Mouse (Mus musculus) small intestine, adult 2 months (tissue): ENCODE measurements around the gene Ces1b.

ENCODE experiments used
- CTCF ChIP-seq: fragments of 200-500 bp; IDR thresholded peaks from 2 replicates; pipeline ENCODE4 v1.5.1; 2012; ENCODE audit warnings: low read depth, mild to moderate bottlenecking, control low read depth, inconsistent platforms, low read length, moderate library complexity, mixed read lengths; ENCODE audit not compliant: insufficient replicate concordance, insufficient read length; ENCODE audit errors: extremely low read depth
- POLR2A ChIP-seq: fragments of 200-500 bp; IDR thresholded peaks from 2 replicates; pipeline ENCODE4 v1.6.1; 2012; ENCODE audit warnings: low read depth, mild to moderate bottlenecking, control low read depth, inconsistent platforms, low read length, moderate library complexity

DNA sequence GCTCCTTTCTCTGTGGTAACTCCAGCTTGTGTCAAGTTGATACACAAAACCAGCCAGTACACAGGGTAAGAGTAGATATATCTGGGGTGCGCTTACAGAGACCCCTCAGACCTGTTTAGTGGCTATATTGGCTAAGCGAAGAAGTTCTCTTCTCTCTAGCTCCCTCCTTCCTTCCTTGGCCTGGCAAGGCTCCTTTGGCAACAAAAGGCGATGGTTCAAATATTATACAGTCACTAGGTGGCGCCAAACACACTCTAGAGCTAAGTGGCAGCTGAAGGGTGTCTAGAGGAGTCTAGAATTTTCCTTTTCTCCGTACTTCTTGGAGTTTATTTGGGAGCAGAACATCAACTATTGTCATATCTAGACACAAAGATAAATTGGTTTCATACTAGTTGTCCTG, 69.5 kb downstream of the Ces1b start:
- no peak for TF ChIP-seq CTCF
- TF ChIP-seq POLR2A: no peak
